Mouse (Mus musculus) retina, adult 2 months (tissue): Measurements from ENCODE around the gene Nrgn.

Experiments
- DNase-seq: peaks from one replicate; pipeline ENCODE4 v3.0.0-alpha.2; 2012; ENCODE audit warnings: low read depth, low spot score

The Nrgn gene

DNA sequence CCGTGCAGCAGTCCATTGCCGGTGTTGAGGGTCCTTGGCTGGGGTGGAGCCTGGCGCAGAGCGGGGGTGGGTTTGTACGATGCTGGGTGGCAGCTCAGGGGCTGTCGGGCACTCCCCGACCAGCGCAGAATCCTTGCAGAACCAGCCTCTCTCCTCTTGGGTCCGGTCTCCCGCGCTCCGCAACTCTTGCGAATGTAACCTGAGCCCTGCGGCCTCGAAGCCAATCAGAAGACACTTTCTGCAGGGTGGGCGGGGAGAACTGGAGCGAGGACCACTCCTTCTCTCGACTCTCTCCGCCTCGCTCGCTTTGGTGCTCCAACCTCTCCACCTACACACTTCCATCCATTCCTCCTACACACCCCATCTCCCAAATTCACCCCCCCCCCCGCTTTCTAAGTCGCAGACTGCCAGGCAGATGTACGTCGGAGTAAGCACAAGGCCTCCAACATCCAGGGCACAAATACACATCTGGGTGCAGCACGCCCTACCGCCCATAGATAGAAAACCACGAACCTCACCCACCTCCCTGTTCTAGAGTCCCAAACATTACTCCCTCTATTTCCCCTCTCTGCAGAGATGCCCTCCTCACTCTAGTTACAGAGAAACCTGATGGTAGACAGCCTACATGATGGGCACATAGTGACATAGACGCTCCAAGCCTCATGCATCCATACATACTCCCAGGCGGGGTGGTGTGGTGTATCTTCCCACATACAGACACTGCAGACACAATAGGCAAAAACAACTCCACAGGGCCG, at the start of gene Nrgn:
TSS of gene Nrgn (minus strand) at position 369 of the 758 bp plus-strand sequence.
- no peak for DNase-seq

DNA sequence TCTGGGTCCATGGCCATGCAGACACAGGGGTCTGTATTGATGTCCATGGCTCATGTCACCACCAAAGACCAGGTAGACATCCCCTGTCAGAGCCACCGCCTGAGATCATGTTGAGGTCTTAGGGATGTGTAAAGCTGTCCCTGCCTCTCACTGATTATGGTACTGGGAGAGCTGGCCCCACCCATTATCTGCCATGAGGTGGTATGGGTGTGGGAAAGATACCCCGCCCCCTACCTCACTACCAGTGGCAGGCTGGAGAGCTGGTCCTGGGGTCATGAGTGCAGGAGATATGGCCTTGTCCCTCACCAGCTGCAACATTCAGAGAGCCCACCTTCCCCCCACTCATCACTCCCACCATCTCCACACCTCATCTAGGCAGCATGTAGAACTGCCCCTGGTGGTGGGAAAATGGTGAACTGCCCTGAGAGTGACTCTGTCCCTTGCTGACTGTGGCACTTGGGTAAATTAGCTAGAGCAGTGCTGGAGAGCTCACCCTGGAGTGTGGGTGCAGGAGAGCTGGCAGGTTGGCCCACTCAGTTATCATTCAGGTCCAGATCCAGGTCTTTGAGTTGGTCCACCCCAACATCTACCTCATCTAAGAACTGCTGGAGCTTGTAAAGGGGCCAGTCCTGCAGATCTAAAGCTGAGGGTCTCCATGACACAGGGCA, 48.0 kb upstream of the Nrgn start:
- DNase-seq, result no peak

DNA sequence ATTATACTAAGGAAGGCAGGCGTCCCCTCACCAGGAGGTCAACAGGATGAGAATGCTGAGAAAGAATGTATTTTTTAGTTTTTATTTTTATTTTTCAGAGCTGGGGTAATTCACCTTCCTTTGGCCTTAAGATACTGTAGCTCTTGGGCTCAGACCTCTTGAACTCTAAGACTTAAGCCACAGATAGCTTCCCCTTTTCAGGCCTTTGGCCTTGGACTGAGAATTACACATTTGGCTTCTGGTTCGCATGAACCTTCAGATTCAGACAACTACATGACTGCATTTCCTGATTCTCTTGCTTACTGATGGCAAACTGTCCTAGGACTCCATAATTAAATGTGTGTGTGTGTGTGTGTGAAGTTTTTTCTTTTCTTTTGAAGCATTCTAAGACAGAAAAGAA, 45.9 kb upstream of the Nrgn start:
- DNase-seq, result no peak

- no peak for DNase-seq
Measured at GRCm38 (mm10) chr9:37595570-37595969, 42.9 kb upstream of the Nrgn start.

DNA sequence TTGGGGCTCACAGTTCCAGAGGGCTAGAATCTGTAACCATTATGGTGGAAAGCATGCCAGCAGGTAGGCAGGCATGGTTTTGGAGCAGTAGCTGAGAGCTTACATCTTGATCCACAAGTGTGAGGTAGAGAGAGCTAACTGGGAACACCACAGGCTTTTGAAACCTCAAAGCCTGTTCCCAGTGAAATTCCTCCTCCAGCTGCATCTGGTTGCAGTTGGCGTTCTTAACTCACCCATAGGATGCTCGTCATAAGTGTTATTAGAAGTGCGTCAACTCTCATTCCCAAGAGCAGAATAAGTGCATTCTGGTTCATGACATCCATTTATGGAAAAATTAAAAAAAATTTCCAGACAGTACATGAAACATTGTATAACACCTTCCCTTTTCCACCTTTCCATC, 41.0 kb upstream of the Nrgn start:
- no peak for DNase-seq

- no peak for DNase-seq
Measured at GRCm38 (mm10) chr9:37592633-37593032, 39.9 kb upstream of the Nrgn start.

GRCm38 (mm10) chr9:37592025-37592424, 39.3 kb upstream of the Nrgn start:
- DNase-seq, result no peak

- no peak for DNase-seq
Measured at GRCm38 (mm10) chr9:37590381-37590780, 37.7 kb upstream of the Nrgn start.

DNA sequence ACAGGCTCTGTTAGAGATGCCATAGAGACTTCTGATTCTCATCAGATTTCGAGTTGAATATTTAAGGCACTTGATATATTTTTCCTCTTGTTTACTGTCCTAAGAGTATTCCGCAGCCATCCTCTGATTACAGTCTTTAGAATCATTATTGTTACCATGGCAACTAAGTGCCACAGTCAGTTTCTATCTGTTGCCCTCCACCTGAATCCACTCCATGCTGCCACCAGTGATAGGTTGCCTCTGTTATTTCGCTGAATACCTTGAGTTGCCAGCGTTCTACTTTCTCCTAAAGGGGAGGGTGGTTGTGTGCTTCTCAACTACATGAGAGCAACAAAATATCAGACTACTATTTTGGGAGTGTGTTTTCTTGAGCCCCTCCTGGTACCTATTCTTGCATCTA, 34.0 kb upstream of the Nrgn start:
- DNase-seq, result no peak

GRCm38 (mm10) chr9:37583594-37583993, 30.9 kb upstream of the Nrgn start:
- DNase-seq, result no peak

DNA sequence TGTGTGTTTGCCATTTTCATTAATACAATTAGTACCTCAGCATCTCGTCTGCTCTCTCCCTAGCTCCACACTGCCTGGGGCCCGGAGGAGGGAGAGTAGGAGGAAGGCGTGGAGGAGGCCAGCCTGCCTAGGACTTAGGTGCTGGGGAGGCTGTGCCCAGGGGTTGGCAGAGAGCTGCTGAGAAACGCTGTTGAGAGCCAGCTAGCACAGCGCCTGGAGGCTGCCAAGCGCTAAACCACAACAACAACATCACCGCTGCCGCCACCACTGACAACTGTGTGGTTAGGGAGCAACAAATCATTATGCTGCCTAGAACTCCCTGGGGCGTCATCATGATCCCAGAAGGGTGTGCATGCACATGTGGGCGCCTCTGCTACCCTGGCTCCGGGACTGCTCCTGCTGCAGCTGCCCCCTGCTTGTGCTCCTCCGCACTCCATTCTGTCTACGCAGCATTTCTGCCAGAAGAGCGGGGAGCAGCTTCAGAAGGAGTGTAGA, 23.8 kb upstream of the Nrgn start:
- DNase-seq, result no peak

GRCm38 (mm10) chr9:37572204-37572876, 19.6 kb upstream of the Nrgn start:
- DNase-seq, result no peak

DNA sequence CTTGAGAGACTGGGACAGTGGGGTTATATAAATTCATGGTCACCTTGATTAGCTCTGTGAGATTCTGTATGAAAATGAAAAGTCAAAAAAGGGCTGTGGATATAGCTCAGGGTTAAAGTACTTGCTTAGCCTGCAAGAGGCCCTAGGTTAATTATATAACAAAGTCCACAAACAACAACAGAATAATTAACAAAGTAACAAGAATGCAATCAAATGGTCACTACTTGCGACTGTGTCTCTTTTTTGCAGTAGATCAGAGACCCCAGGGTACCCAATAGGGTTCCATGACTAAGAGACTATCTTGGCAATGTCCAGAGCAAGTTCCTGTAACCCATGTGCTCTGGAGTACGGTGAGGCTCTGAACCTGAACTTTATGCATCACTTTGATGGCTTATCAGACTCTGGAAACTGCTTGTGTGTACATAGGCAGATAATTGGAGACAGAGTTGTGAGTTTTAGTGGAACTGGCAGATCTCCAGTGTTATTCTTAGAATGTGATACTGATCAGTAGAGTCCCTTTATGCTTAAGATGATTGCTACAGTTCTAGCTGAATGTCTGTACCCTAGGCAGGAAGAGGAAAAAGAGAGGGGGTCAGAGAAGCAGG, 16.6 kb upstream of the Nrgn start:
- no peak for DNase-seq

DNA sequence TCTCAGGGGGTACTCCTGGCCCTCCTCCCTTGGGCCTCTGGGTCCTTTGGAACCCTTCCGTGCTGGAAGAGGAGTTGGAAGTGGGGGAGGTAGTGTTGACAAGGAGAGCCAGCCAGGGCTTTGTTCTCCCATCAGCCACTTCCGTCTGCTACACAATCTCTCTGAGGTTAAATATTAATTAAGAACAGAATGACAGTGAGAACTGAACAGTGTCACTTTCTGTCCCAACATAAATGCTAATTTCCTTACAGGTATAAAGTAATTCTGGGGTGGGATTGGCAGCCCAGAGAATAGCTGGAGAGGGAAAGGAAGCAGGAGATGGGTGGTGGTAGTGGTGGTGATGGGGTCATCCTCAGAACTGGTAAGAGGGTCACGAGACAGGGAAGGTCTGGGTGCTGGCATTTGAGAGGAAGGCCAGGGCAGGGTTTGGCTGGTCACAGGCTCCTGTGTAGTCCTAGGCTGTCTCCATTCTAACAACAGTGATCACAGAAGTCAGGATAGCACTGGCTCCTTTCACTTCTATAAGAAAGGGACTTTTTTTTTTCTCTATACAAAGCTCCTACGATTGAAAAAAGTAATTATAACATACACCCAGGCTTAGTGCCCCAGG, 16.0 kb upstream of the Nrgn start:
- no peak for DNase-seq

GRCm38 (mm10) chr9:37567892-37568604, 15.3 kb upstream of the Nrgn start:
- DNase-seq, result no peak

DNA sequence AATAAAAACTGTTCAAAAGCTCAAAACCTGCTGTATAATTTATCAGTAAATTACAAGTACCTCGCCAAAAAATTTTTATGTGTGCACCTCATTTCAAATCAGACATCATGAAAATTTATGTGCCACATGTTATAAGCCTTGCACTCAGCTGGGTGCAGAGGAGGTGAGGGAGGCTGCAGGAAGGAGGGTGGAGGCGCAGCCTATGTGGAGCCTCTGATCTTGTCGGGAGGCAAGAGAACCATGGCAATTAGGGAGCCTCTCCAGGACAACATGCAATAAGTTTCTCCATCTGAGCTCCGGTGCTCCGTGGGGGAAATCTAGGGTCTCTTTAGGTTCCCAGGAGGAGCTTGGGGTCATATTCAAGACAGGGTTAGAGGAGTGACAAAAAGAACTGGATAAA, 14.8 kb upstream of the Nrgn start:
- DNase-seq, result no peak

DNA sequence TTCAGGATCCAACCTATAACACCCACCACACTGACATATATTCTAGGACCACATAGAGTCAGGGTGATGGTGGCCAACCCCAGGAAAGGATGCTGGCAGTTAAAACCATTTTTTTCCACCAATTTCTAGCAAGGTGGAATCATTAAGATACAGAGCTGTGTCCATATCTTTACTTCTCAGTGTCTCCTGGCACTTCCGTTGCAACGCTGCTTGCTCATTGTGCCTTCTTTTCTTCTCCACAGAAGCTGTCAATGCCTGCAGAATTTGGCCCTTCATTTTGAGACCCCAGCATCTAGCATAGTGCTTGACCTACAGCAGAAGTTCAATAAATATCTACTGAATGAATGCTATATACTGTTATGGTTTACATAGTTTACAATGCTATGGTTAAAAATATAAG, 14.3 kb upstream of the Nrgn start:
- no peak for DNase-seq

- DNase-seq, result no peak
Measured at GRCm38 (mm10) chr9:37563805-37564204, 11.1 kb upstream of the Nrgn start.

DNA sequence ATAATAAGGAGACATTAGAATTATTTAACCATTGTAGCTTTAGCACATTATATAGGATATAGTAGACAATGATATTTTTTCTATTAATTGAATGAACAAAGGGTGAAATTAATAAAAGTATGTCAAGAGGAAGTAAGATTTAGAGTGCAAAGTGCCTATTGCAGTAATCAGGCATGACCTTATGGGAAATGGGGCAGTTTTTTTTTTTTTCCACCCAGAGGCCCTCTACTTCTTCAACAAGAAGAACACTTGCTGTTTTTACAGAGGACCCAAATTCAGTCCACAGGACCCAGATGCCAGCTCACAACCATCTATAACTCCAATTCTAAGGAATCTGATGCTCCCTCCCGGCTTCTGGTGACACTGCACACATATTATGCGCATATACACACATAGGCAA, 7.9 kb upstream of the Nrgn start:
- DNase-seq, result no peak

DNA sequence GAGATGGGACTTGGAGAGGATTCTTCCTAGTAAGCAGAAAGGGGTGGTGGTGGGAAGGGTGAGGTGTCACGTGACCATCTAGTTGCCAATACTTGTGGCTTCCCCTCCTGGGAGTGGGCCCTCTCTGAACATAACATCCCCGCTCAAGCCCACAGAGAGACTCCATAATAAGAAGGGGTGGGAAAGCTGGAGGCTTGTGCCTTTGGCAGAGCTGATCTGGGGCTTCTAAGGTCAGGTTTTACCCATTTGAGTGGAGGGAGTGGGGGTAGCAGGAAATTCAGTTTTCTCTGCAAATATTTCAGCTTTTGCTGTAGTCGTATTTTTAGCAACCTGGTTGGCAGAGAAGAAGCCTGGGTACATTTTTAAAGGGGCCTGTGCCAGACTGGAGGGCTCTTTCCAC, 3.7 kb upstream of the Nrgn start:
- no peak for DNase-seq
